Mouse (Mus musculus): ENCODE results near the gene Msrb3. TPM values are rescaled to one million over a fixed set of nuclear protein-coding genes. Genes with fewer than 3 reads are reported as not detected.

The Msrb3 gene
- polyA plus RNA-seq (2014; fragmentation: Nextera tagmentation; extraction: Ambion mirVana), result 38.7 and 41.0 TPM in 2 replicates

GRCm38 (mm10) chr10:120898785-120899762 lies at the start of gene Msrb3:
Msrb3 (minus strand) TSS chr10:120899101.
- peak; percentile 85 for ATAC-seq (ENCODE audit: insufficient number of reproducible peaks, insufficient read depth, low FRiP score, low read depth)
- Histone ChIP-seq H3K4me1 (ENCODE audit: control insufficient read depth in 2 of 2, insufficient read depth in 2 of 2, low read length in 2 of 2) (peaks cover 22 to 43% of the 10 kb centered on the region in 2 experiments), H3K36me3 (ENCODE audit: control insufficient read depth, insufficient read depth, low read length) (peaks cover 6% of the 10 kb centered on the region), H3K9ac (ENCODE audit: low read length) (peak within 1 kb of the TSS; percentile 98), H3K9me3 (ENCODE audit: control insufficient read depth, low read length) (no peaks in the 10 kb centered on the region), H3K27ac (replicated peaks in 1 of 2; ENCODE audit: control insufficient read depth in 1 of 2, insufficient read depth in 1 of 2, low read depth in 2 of 2, low read length in 2 of 2) (peak within 1 kb of the TSS; percentile 97 to 98), H3K4me3 (ENCODE audit: control insufficient read depth in 1 of 2, insufficient read depth in 1 of 2, low read depth in 1 of 2, low read length in 2 of 2) (peak within 1 kb of the TSS; percentile 70 to 87), H3K27me3 (ENCODE audit: control insufficient read depth, insufficient read depth, low read length) (no peaks in the 10 kb centered on the region), H3K4me2 (ENCODE audit: low read length) (peak within 1 kb of the TSS; percentile 76)
- WGBS, result 2% methylated on average over 58 of the region's 64 CpGs

DNA sequence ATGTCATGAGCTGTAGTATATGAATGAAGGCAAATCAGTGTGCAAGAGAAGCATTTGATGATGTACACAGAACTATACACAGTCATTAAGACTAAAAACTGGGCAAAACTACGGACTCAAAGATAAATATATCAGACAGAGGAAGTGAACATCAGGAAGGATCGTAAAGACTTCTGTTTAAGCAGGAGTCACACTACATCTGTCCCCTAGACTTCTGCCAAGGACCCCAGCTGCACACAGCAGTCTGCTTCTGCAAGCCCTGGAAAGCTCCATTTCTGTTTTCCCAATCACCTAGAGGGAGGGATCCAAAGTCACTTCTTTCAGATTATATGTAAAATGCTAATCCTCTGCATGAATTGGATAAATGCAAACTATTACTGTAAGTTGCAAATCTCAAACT lies 49.6 kb upstream of the Msrb3 start:
- peaks cover 11% of the 10 kb centered on the region; the same call in 1 of the 2 replicates for H3K36me3 ChIP-seq (ENCODE audit: control insufficient read depth, insufficient read depth, low read length)
- no peak overlapping the region for H3K4me2 ChIP-seq (ENCODE audit: low read length)
- no peaks in the 10 kb centered on the region for H3K9me3 ChIP-seq (ENCODE audit: control insufficient read depth, low read length)
- H3K27ac ChIP-seq (replicated peaks in 1 of 2; ENCODE audit: control insufficient read depth in 1 of 2, insufficient read depth in 1 of 2, low read depth in 2 of 2, low read length in 2 of 2), result no peak overlapping the region
- no peak overlapping the region for H3K9ac ChIP-seq (ENCODE audit: low read length)
- peaks cover 2 to 21% of the 10 kb centered on the region in 2 experiments; a peak in 3 of 4 replicates for H3K4me1 ChIP-seq (ENCODE audit: control insufficient read depth in 2 of 2, insufficient read depth in 2 of 2, low read length in 2 of 2)
- WGBS, result 65% methylated on average over 2 of the region's 2 CpGs
- ATAC-seq (ENCODE audit: insufficient number of reproducible peaks, insufficient read depth, low FRiP score, low read depth), result no peak
- H3K4me3 ChIP-seq (ENCODE audit: control insufficient read depth in 1 of 2, insufficient read depth in 1 of 2, low read depth in 1 of 2, low read length in 2 of 2), result no peak overlapping the region
- no peaks in the 10 kb centered on the region for H3K27me3 ChIP-seq (ENCODE audit: control insufficient read depth, insufficient read depth, low read length)

- no peak overlapping the region for H3K9ac ChIP-seq (ENCODE audit: low read length)
- H3K4me1 ChIP-seq (ENCODE audit: control insufficient read depth in 2 of 2, insufficient read depth in 2 of 2, low read length in 2 of 2), result peaks cover 2 to 21% of the 10 kb centered on the region in 2 experiments; a peak in 3 of 4 replicates
- no peak overlapping the region for H3K4me2 ChIP-seq (ENCODE audit: low read length)
- WGBS, result 62% methylated on average over 2 of the region's 2 CpGs
- no peaks in the 10 kb centered on the region for H3K9me3 ChIP-seq (ENCODE audit: control insufficient read depth, low read length)
- no peak for ATAC-seq (ENCODE audit: insufficient number of reproducible peaks, insufficient read depth, low FRiP score, low read depth)
- no peaks in the 10 kb centered on the region for H3K27me3 ChIP-seq (ENCODE audit: control insufficient read depth, insufficient read depth, low read length)
- H3K27ac ChIP-seq (replicated peaks in 1 of 2; ENCODE audit: control insufficient read depth in 1 of 2, insufficient read depth in 1 of 2, low read depth in 2 of 2, low read length in 2 of 2), result no peak overlapping the region
- no peak overlapping the region for H3K4me3 ChIP-seq (ENCODE audit: control insufficient read depth in 1 of 2, insufficient read depth in 1 of 2, low read depth in 1 of 2, low read length in 2 of 2)
- H3K36me3 ChIP-seq (ENCODE audit: control insufficient read depth, insufficient read depth, low read length), result peaks cover 11% of the 10 kb centered on the region; the same call in 1 of the 2 replicates
These were observed 48.9 kb upstream of the Msrb3 start for GRCm38 (mm10) chr10:120947842-120948241.

- no peak overlapping the region for H3K27ac ChIP-seq (replicated peaks in 1 of 2; ENCODE audit: control insufficient read depth in 1 of 2, insufficient read depth in 1 of 2, low read depth in 2 of 2, low read length in 2 of 2)
- no peak overlapping the region for H3K4me3 ChIP-seq (ENCODE audit: control insufficient read depth in 1 of 2, insufficient read depth in 1 of 2, low read depth in 1 of 2, low read length in 2 of 2)
- no peak for ATAC-seq (ENCODE audit: insufficient number of reproducible peaks, insufficient read depth, low FRiP score, low read depth)
- H3K36me3 ChIP-seq (ENCODE audit: control insufficient read depth, insufficient read depth, low read length), result peaks cover 11% of the 10 kb centered on the region; the same call in 1 of the 2 replicates
- no peaks in the 10 kb centered on the region for H3K9me3 ChIP-seq (ENCODE audit: control insufficient read depth, low read length)
- peaks cover 2 to 17% of the 10 kb centered on the region in 2 experiments; a peak in 2 of 4 replicates for H3K4me1 ChIP-seq (ENCODE audit: control insufficient read depth in 2 of 2, insufficient read depth in 2 of 2, low read length in 2 of 2)
- H3K4me2 ChIP-seq (ENCODE audit: low read length), result no peak overlapping the region
- no peaks in the 10 kb centered on the region for H3K27me3 ChIP-seq (ENCODE audit: control insufficient read depth, insufficient read depth, low read length)
- no peak overlapping the region for H3K9ac ChIP-seq (ENCODE audit: low read length)
- WGBS, result 53% methylated on average over 5 of the region's 5 CpGs
These were observed 47.9 kb upstream of the Msrb3 start for GRCm38 (mm10) chr10:120946847-120947246.

- 78% methylated on average over 2 of the region's 2 CpGs for WGBS
- Histone ChIP-seq H3K27ac (replicated peaks in 1 of 2; ENCODE audit: control insufficient read depth in 1 of 2, insufficient read depth in 1 of 2, low read depth in 2 of 2, low read length in 2 of 2) (no peak overlapping the region), H3K4me1 (ENCODE audit: control insufficient read depth in 2 of 2, insufficient read depth in 2 of 2, low read length in 2 of 2) (peaks cover 0 to 6% of the 10 kb centered on the region in 2 experiments; a peak in 1 of 4 replicates), H3K9ac (ENCODE audit: low read length) (no peak overlapping the region), H3K4me3 (ENCODE audit: control insufficient read depth in 1 of 2, insufficient read depth in 1 of 2, low read depth in 1 of 2, low read length in 2 of 2) (no peak overlapping the region), H3K9me3 (ENCODE audit: control insufficient read depth, low read length) (no peaks in the 10 kb centered on the region), H3K36me3 (ENCODE audit: control insufficient read depth, insufficient read depth, low read length) (0 out of 2 replicates have a peak, but pooled peaks cover 5% of the 10 kb centered on the region), H3K27me3 (ENCODE audit: control insufficient read depth, insufficient read depth, low read length) (no peaks in the 10 kb centered on the region), H3K4me2 (ENCODE audit: low read length) (no peak overlapping the region)
- no peak for ATAC-seq (ENCODE audit: insufficient number of reproducible peaks, insufficient read depth, low FRiP score, low read depth)
These were observed 40.0 kb upstream of the Msrb3 start for GRCm38 (mm10) chr10:120938904-120939208.

DNA sequence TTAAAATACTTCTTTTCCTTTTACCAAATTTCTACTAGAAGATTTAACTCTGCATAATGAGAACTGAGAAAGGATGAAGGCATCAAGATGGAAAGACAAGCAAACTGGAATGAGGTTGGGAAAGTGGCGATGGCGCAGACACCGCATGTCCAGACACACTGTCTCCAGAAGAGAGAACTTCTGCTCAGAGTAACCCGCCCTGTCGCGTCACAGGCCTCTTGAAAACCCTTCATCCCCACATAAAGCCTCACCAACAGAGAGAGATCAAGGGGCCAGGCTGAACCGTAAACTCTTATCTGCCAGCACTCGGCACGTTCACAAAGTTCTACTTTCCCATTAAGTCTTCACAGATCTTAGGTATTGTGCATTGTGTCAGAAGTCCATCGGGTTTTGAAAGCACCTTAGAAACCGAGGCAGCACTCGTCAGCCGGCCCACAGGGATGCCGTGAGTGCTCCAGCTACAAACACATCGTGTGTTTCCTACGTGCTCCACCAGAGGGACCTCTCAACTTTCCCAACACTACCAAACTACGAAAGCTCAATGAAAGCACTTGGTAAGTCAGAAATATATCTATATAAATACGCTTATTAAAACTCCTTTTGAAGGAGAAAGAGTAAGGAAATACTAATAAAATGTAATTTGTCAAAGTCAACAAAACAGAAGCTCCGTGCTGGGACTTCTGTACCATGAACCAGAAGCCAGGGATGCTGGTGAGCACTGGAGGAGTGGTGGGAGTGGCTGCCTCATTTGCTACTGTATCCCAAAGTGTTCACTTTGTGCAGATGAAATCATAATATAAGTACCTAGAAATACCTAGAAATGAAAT lies 39.4 kb upstream of the Msrb3 start:
- no peak for ATAC-seq (ENCODE audit: insufficient number of reproducible peaks, insufficient read depth, low FRiP score, low read depth)
- WGBS, result 28% methylated on average over 19 of the region's 19 CpGs
- H3K4me3 ChIP-seq (ENCODE audit: control insufficient read depth in 1 of 2, insufficient read depth in 1 of 2, low read depth in 1 of 2, low read length in 2 of 2), result no peak overlapping the region
- peak overlapping the region; percentile 43 for H3K4me2 ChIP-seq (ENCODE audit: low read length)
- 0 out of 2 replicates have a peak, but pooled peaks cover 5% of the 10 kb centered on the region for H3K36me3 ChIP-seq (ENCODE audit: control insufficient read depth, insufficient read depth, low read length)
- H3K27me3 ChIP-seq (ENCODE audit: control insufficient read depth, insufficient read depth, low read length), result no peaks in the 10 kb centered on the region
- no peaks in the 10 kb centered on the region for H3K9me3 ChIP-seq (ENCODE audit: control insufficient read depth, low read length)
- H3K9ac ChIP-seq (ENCODE audit: low read length), result no peak overlapping the region
- H3K4me1 ChIP-seq (ENCODE audit: control insufficient read depth in 2 of 2, insufficient read depth in 2 of 2, low read length in 2 of 2), result peaks cover 0 to 6% of the 10 kb centered on the region in 2 experiments; a peak in 1 of 4 replicates
- H3K27ac ChIP-seq (replicated peaks in 1 of 2; ENCODE audit: control insufficient read depth in 1 of 2, insufficient read depth in 1 of 2, low read depth in 2 of 2, low read length in 2 of 2), result no peak overlapping the region

DNA sequence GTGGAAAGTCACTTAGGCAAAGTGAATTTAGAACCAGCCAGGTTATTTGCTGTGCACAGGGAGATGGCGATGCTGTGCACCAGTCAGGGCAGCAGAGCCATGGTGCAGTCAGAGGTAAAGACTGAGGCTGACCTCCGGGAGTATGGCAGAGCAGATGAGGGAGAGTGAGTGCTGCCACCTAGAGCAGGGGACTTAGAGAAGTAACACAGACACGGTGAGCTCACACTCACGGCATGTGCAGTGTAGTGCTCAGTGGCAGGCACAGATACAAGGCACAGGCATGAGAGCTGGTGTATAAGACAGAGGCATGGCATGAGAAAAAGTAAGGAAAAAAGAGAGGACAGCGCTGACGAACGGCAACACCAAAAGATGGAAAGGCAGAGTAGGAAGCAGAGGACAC lies 30.6 kb upstream of the Msrb3 start:
- no peak overlapping the region for H3K4me2 ChIP-seq (ENCODE audit: low read length)
- H3K4me3 ChIP-seq (ENCODE audit: control insufficient read depth in 1 of 2, insufficient read depth in 1 of 2, low read depth in 1 of 2, low read length in 2 of 2), result no peak overlapping the region
- no peaks in the 10 kb centered on the region for H3K27me3 ChIP-seq (ENCODE audit: control insufficient read depth, insufficient read depth, low read length)
- WGBS, result 70% methylated on average over 7 of the region's 7 CpGs
- no peak overlapping the region for H3K27ac ChIP-seq (replicated peaks in 1 of 2; ENCODE audit: control insufficient read depth in 1 of 2, insufficient read depth in 1 of 2, low read depth in 2 of 2, low read length in 2 of 2)
- no peak for ATAC-seq (ENCODE audit: insufficient number of reproducible peaks, insufficient read depth, low FRiP score, low read depth)
- no peak overlapping the region for H3K9ac ChIP-seq (ENCODE audit: low read length)
- H3K9me3 ChIP-seq (ENCODE audit: control insufficient read depth, low read length), result no peaks in the 10 kb centered on the region
- no peaks in the 10 kb centered on the region for H3K4me1 ChIP-seq (ENCODE audit: control insufficient read depth in 2 of 2, insufficient read depth in 2 of 2, low read length in 2 of 2)
- H3K36me3 ChIP-seq (ENCODE audit: control insufficient read depth, insufficient read depth, low read length), result peaks cover 60% of the 10 kb centered on the region
